Mouse (Mus musculus): ENCODE measurements around the gene Daw1. TPM values are rescaled to one million over a fixed set of nuclear protein-coding genes. Genes with fewer than 3 reads are reported as not detected.
A peak's percentile ranks its signal among the peaks of the same experiment; 100 is the strongest.

Gene Daw1
- polyA plus RNA-seq, 1 experiment from 2014 or later: 0.20 TPM

DNA sequence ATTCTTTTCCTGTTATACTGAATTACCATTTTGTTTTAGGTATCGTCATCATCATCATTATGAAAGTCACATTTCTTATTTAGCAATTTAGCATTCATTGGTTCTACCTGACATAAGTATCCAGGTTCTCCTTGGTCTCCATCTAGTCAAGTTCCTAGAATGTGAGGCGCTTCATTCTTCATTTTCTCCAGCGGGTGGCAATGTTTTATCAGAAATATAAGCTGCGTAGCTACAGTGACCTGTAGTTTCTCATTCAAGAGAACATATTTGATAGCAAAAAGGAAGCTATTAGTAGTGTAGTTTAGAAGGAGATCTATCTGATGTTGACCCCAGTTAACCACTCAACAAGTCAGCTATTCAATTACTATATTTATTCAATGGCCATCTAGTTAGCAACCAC is 21.9 kb downstream of the Daw1 start:
- H3K27ac ChIP-seq (ENCODE audit: low read depth): no peak overlapping the region
- H3K4me1 ChIP-seq (ENCODE audit: insufficient read depth): no peaks in the 10 kb centered on the region
- 53% methylated on average over 4 of the region's 4 CpGs for WGBS
- H3K9ac ChIP-seq: no peak overlapping the region
- no peaks in the 10 kb centered on the region for H3K27me3 ChIP-seq (ENCODE audit: insufficient read depth, low read length)
- H3K9me3 ChIP-seq (ENCODE audit: low read depth, low read length): no peaks in the 10 kb centered on the region
- TF ChIP-seq CTCF (IDR thresholded peaks at IDR 0.05; ENCODE audit: low read depth): peak; percentile 49
- no peak overlapping the region for H3K4me3 ChIP-seq (ENCODE audit: low read depth, low read length)
- DNase-seq: peak; percentile 69
- H3K36me3 ChIP-seq (ENCODE audit: insufficient read depth): no peaks in the 10 kb centered on the region
- no peak for ATAC-seq (ENCODE audit: insufficient read depth)
- no peak overlapping the region for H3K4me2 ChIP-seq

DNA sequence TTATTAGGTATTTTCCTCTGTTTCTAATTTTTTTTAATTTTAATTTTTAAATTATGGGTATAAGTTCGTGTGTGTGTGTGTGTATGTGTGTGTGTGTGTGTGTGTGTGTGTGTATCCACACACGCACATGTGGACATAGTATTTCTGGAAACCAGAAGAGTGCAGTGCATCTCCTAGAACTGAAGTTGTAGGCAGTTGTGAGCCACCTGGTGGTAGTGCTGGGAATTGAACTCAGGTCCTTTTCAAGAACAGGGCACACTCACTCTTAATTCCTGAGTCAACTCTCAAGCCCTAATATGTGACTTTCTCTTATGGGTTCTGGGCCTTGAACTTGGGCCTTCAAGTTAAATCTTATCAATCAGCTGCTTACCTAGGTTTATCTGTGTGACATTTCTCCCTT is 27.6 kb downstream of the Daw1 start:
- DNase-seq (peak; percentile 77), ATAC-seq (ENCODE audit: insufficient read depth) (no peak)
- no peak overlapping the region for H3K4me2 ChIP-seq
- H3K9me3 ChIP-seq (ENCODE audit: low read depth, low read length): no peaks in the 10 kb centered on the region
- no peak overlapping the region for H3K4me3 ChIP-seq (ENCODE audit: low read depth, low read length)
- no peak overlapping the region for H3K27ac ChIP-seq (ENCODE audit: low read depth)
- TF ChIP-seq CTCF (IDR thresholded peaks at IDR 0.05; ENCODE audit: low read depth): peak; percentile 79
- no peaks in the 10 kb centered on the region for H3K4me1 ChIP-seq (ENCODE audit: insufficient read depth)
- H3K27me3 ChIP-seq (ENCODE audit: insufficient read depth, low read length): no peaks in the 10 kb centered on the region
- WGBS: 47% methylated on average over 2 of the region's 2 CpGs
- no peaks in the 10 kb centered on the region for H3K36me3 ChIP-seq (ENCODE audit: insufficient read depth)
- no peak overlapping the region for H3K9ac ChIP-seq

DNA sequence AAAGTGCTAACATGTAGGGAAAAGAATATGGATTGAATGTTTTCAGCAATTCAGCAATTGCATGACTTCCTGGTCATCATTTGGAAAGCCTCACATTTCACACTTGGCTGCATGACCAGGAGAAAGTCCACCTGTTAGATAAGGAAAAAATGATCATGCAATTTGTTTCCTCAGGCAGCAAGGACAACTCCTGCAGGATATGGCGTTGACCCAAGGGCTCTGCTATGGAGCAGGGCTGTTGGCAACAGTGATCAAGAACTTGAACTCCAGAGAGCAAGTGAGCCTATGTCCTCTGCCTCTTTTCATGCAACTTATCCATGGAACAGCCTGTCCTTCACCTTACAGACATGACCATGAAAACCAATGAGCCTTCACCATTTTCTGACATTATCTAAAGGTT is 50.4 kb downstream of the Daw1 start:
- no peaks in the 10 kb centered on the region for H3K9me3 ChIP-seq (ENCODE audit: low read depth, low read length)
- WGBS: 80% methylated on average over 1 of the region's 1 CpGs
- no peak overlapping the region for H3K4me2 ChIP-seq
- H3K27ac ChIP-seq (ENCODE audit: low read depth): no peak overlapping the region
- no peak overlapping the region for H3K4me3 ChIP-seq (ENCODE audit: low read depth, low read length)
- H3K4me1 ChIP-seq (ENCODE audit: insufficient read depth): no peaks in the 10 kb centered on the region
- DNase-seq: no peak
- no peak for ATAC-seq (ENCODE audit: insufficient read depth)
- no peak for TF ChIP-seq CTCF (IDR thresholded peaks at IDR 0.05; ENCODE audit: low read depth)
- no peaks in the 10 kb centered on the region for H3K27me3 ChIP-seq (ENCODE audit: insufficient read depth, low read length)
- no peak overlapping the region for H3K9ac ChIP-seq
- H3K36me3 ChIP-seq (ENCODE audit: insufficient read depth): no peaks in the 10 kb centered on the region

DNA sequence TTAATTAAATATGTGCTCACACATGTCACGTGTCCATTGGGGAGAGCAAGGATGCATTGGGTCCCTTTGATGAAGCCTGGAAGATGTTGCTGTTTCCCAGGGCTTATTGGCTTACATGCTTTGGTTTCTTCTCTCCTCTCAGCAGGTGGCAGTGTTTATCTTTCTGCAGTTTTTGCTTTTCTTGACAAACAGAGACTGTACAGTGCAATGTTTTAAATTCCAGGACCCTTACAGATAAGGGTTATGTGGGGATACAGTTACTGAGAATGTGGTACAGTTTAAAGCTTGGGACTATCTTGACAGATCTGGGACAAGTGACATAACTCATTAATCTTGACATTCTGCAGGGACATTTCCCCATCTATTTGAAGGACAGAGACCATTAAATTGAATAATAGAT is 58.7 kb downstream of the Daw1 start:
- Histone ChIP-seq H3K9me3 (ENCODE audit: low read depth, low read length) (no peaks in the 10 kb centered on the region), H3K36me3 (ENCODE audit: insufficient read depth) (no peaks in the 10 kb centered on the region), H3K4me1 (ENCODE audit: insufficient read depth) (no peaks in the 10 kb centered on the region), H3K4me3 (ENCODE audit: low read depth, low read length) (no peak overlapping the region), H3K27ac (ENCODE audit: low read depth) (no peak overlapping the region), H3K9ac (no peak overlapping the region), H3K27me3 (ENCODE audit: insufficient read depth, low read length) (no peaks in the 10 kb centered on the region), H3K4me2 (no peak overlapping the region)
- no peak for ATAC-seq (ENCODE audit: insufficient read depth)
- peak; percentile 50 for TF ChIP-seq CTCF (IDR thresholded peaks at IDR 0.05; ENCODE audit: low read depth)
- 36% methylated on average over 1 of the region's 1 CpGs for WGBS
- DNase-seq: peak; percentile 56

DNA sequence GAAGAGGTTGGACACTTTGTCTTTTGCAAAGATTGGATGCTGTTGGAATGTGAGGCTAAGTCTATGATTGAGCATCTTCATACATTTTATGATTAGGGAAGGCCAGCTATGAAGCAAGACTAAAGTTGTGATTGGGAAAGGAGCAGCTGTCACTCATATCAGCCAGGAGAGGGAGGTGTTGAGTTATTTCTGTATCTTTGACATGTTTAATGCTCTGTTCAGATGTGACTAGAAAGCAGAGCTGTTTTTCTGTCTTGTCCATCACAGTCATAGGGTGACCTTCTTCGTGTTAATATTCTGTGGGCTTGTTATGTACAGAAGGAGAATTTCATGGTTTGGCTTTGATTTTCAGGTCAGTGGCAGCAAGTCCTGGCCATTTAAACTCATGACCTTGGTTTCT is 63.5 kb downstream of the Daw1 start:
- WGBS: 56% methylated on average over 1 of the region's 1 CpGs
- H3K36me3 ChIP-seq (ENCODE audit: insufficient read depth): no peaks in the 10 kb centered on the region
- H3K4me3 ChIP-seq (ENCODE audit: low read depth, low read length): no peak overlapping the region
- no peak overlapping the region for H3K9ac ChIP-seq
- ATAC-seq (ENCODE audit: insufficient read depth) (no peak), DNase-seq (peak; percentile 11)
- H3K9me3 ChIP-seq (ENCODE audit: low read depth, low read length): no peaks in the 10 kb centered on the region
- TF ChIP-seq CTCF (IDR thresholded peaks at IDR 0.05; ENCODE audit: low read depth): peak; percentile 52
- no peaks in the 10 kb centered on the region for H3K4me1 ChIP-seq (ENCODE audit: insufficient read depth)
- H3K27me3 ChIP-seq (ENCODE audit: insufficient read depth, low read length): no peaks in the 10 kb centered on the region
- no peak overlapping the region for H3K4me2 ChIP-seq
- no peak overlapping the region for H3K27ac ChIP-seq (ENCODE audit: low read depth)

DNA sequence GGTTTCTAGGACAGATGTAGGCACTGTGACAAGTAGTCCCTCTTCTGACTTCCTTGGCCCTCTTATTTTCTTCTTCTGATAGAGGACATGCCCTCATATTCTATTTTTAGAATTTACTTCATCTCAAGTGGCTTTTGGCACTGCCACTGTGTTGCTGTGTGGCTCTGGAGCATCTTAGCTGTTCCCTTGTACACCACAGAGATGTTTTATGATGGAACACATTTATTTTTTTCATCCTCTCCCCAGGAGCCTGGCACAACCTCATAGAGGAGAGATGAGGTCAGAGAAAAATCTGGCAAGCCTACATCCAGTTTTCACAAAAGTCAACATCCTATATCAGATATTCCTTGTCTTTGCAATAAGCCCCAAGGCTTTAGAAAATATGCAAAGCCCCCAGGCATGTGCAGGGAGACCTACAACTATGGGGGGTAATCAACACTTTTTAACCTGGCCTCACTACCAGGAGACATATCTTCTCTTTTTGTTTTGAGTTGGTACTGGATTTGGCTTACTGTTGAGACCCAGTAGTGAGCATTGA is 64.9 kb downstream of the Daw1 start:
- Histone ChIP-seq H3K27me3 (ENCODE audit: insufficient read depth, low read length) (no peaks in the 10 kb centered on the region), H3K9ac (no peak overlapping the region), H3K4me2 (no peak overlapping the region), H3K27ac (ENCODE audit: low read depth) (no peak overlapping the region), H3K9me3 (ENCODE audit: low read depth, low read length) (no peaks in the 10 kb centered on the region), H3K4me3 (ENCODE audit: low read depth, low read length) (no peak overlapping the region), H3K4me1 (ENCODE audit: insufficient read depth) (no peaks in the 10 kb centered on the region), H3K36me3 (ENCODE audit: insufficient read depth) (no peaks in the 10 kb centered on the region)
- ATAC-seq (ENCODE audit: insufficient read depth) (no peak), DNase-seq (no peak)
- no peak for TF ChIP-seq CTCF (IDR thresholded peaks at IDR 0.05; ENCODE audit: low read depth)

DNA sequence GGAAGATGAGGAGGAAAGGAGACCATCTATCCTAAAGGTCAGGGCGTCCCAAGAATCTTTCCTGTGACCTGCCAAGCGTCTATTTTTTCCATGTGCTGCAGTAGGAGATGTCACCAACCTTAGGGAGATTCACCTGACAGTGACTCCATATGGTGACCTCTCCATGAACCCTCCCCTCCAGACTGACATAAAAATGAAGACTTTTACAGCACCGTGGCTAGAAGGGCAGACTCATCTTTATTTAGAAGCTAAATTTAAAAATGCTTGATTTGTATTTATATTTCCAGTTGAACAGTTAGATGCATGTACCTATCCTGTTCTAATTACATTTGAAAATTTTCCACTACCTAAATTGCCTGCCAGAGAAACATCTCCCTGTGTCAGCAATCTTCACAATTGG is 68.4 kb downstream of the Daw1 start:
- Histone ChIP-seq H3K9ac (no peak overlapping the region), H3K27ac (ENCODE audit: low read depth) (no peak overlapping the region), H3K4me1 (ENCODE audit: insufficient read depth) (no peaks in the 10 kb centered on the region), H3K9me3 (ENCODE audit: low read depth, low read length) (no peaks in the 10 kb centered on the region), H3K27me3 (ENCODE audit: insufficient read depth, low read length) (no peaks in the 10 kb centered on the region), H3K4me2 (no peak overlapping the region), H3K36me3 (ENCODE audit: insufficient read depth) (no peaks in the 10 kb centered on the region), H3K4me3 (ENCODE audit: low read depth, low read length) (no peak overlapping the region)
- DNase-seq (no peak), ATAC-seq (ENCODE audit: insufficient read depth) (no peak)
- 49% methylated on average over 3 of the region's 3 CpGs for WGBS
- TF ChIP-seq CTCF (IDR thresholded peaks at IDR 0.05; ENCODE audit: low read depth): no peak

DNA sequence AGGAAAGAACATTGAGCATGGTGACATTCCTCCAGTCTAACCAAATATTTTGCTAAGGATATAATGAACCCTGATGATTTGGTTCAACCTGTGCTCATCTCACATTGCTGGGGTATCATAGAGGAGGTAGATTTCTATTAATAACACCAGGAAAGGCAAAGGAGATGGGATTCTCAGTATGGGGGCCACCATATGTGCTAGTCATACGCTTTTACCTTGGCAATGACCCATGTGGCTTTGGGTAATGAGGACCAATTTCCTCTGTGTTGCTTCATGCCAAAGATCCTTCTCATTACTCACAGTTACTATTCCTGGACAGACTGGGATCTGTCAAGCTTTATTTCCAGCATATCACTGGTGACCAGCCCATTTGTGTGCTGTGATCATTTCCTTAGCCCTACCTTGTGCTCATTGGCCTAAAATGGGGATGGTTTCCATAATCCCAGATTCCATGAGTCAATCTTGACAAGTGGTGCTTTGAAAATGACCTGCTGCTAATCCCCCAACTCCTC is 88.7 kb downstream of the Daw1 start:
- no peak for DNase-seq
- no peaks in the 10 kb centered on the region for H3K27me3 ChIP-seq (ENCODE audit: insufficient read depth, low read length)
- no peak overlapping the region for H3K27ac ChIP-seq (ENCODE audit: low read depth)
- ATAC-seq (ENCODE audit: insufficient read depth): no peak
- no peaks in the 10 kb centered on the region for H3K4me1 ChIP-seq (ENCODE audit: insufficient read depth)
- 74% methylated on average over 1 of the region's 1 CpGs for WGBS
- no peak overlapping the region for H3K4me2 ChIP-seq
- H3K36me3 ChIP-seq (ENCODE audit: insufficient read depth): no peaks in the 10 kb centered on the region
- TF ChIP-seq CTCF (IDR thresholded peaks at IDR 0.05; ENCODE audit: low read depth): no peak
- no peaks in the 10 kb centered on the region for H3K9me3 ChIP-seq (ENCODE audit: low read depth, low read length)
- H3K9ac ChIP-seq: no peak overlapping the region
- no peak overlapping the region for H3K4me3 ChIP-seq (ENCODE audit: low read depth, low read length)
